Mouse (Mus musculus) adipose tissue, adult 10 weeks (tissue): Measurements from ENCODE around the gene Tubb5. TPM values are rescaled to one million over a fixed set of nuclear protein-coding genes. Genes with fewer than 3 reads are reported as not detected.

Source experiments
- polyA plus RNA-seq: library from polyadenylated mRNA; stranded (reverse); fragments of 350-450 nt; fragmentation: Illumina TruSeq; extraction: RNeasy Lipid Tissue Mini Kit (QIAGEN cat#74804); gene quantifications from one replicate; pipeline ENCODE4 v1.2.3, GENCODE M21; 2014; ENCODE audit warnings: low read depth, low replicate concordance

Gene Tubb5
- 113 TPM for polyA plus RNA-seq

DNA sequence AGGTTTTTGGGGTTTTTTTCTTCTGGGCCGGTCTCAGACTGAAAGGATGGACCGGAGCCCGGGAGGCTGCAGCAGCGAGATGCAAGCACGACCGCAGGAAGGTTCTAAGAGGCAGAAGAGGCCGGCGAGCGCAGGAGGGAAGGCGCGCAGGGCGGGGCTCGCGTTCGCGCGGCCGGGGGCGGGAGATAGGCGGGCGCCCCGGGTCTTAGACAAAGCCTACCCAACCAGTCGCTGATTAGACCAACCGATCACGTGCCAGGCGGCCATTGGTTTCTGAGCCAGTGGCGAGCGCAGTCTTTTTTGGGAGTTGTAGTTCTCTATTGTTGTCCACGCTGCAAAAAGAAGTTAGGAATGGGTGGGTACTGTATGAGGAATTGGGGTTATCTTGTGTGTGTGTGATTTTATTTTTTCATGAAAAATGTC lies at the start of gene Tubb5:
Gene Tubb5, minus strand, starts transcription at position 185 of the 423 bp plus-strand sequence.

DNA sequence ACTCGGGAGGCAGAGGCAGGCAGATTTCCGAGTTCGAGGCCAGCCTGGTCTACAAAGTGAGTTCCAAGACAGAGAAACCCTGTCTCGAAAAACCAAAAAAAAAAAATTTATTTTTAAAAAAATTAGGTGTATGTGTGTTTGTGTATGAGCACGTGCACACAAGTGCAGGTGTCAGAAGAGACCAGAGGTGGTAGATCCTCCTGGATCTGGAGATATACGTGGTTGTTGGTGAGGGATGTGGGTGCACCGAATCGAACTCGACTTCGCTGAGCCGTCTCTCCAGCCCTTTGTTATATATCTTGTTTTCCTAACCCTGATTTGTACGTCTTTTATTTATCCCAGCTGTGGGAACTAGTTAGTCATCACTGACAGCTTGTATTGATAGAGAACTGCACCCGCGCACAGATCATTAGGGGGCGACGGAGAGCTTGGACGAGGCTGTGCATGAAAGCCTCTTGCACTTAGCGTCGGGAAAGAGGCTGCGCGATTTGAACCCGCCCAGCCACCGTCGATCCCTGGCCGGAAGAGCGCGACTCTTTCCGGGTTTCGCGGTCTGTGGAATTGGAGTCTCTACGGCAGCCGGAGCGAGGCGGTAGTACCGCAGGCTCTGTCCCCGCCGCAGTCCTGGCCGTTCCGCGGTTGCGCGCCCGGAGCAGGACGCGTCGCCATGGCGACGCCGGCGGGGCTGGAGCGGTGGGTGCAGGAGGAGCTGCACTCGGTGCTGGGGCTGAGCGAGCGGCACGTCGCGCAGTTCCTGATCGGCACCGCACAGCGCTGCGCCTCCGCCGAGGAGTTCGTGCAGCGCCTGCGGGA lies 41.3 kb upstream of the Tubb5 start, which contains the start of gene Dhx16:
Gene Dhx16, plus strand, starts transcription at position 575 of the 813 bp plus-strand sequence.

DNA sequence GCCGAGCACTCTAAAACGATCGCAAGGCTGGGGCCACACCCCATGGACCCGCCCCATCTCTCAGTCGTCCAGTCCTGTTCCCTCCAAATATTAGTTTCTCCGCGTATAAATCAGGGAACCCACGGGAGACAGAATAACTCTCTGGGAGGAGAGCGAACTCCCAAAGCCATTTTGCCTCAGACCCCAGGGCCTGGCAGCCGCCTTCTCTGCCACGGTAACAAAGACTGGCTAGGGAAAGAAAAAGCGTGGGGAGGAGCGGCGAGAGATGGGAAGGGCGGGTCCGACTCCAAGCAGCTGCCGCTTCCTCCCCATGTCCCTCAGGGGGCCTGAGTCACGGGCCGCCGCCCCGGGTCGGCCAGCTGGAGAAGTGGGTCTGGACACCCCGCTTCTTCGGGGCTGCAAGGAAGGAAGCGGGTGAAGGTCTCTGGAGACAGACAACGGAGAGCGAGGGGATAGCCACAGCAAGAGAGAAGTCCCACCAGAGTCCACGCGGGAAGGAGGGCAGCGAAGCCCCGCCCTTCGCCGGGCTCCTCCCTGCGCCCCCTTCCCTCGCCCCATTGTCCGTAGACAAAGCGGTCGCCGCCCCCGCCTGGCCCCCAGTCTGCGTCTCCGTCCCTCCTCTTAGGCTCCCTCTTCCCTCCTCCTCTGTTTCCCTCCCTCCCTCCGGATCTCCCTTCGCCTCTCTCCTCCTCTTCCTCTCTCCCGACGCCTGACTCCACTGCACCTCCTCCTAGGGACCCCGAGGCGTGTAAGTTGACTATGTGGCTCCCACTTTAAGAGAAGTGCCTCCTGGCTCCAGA lies 27.6 kb upstream of the Tubb5 start, which contains the start of gene Ppp1r18:
Gene Ppp1r18, plus strand, starts transcription at position 113 of the 800 bp plus-strand sequence.

DNA sequence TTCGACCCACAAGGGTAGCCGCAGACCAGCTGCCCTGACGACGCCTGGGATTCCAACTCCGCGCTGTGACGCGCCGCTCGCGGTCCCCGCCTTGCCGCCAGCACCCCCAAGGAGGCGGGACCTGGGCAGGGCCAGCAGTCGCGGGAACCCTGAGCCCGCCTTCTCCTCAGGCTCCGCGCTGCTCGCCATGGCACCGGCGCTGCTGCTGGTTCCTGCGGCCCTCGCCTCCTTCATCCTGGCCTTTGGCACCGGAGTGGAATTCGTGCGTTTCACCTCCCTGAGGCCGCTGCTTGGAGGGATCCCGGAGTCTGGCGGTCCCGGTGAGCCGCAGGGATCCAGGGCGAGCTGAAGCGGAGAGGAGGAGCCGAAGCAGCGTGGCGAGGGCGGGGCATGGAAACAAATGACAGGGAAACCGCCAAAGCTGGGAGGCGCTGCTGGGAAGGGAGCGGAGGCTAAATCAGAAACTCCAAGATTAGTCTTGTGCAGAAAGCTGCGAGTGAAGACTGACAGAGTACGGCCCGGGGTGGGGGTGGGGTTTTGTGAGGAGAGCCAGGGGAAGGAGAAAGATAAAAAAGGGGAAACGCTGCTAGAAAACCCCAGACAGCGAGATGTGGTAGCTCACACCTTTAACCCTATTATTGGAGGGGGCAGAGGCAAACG lies 23.2 kb upstream of the Tubb5 start, which contains the start of gene Nrm:
Gene Nrm, plus strand, starts transcription at position 121 of the 660 bp plus-strand sequence.

GRCm38 (mm10) chr17:35841076-35841950 lies 3.2 kb upstream of the Tubb5 start, which contains the start of gene Mdc1:
Gene Mdc1, plus strand, starts transcription at chr17:35841515.

DNA sequence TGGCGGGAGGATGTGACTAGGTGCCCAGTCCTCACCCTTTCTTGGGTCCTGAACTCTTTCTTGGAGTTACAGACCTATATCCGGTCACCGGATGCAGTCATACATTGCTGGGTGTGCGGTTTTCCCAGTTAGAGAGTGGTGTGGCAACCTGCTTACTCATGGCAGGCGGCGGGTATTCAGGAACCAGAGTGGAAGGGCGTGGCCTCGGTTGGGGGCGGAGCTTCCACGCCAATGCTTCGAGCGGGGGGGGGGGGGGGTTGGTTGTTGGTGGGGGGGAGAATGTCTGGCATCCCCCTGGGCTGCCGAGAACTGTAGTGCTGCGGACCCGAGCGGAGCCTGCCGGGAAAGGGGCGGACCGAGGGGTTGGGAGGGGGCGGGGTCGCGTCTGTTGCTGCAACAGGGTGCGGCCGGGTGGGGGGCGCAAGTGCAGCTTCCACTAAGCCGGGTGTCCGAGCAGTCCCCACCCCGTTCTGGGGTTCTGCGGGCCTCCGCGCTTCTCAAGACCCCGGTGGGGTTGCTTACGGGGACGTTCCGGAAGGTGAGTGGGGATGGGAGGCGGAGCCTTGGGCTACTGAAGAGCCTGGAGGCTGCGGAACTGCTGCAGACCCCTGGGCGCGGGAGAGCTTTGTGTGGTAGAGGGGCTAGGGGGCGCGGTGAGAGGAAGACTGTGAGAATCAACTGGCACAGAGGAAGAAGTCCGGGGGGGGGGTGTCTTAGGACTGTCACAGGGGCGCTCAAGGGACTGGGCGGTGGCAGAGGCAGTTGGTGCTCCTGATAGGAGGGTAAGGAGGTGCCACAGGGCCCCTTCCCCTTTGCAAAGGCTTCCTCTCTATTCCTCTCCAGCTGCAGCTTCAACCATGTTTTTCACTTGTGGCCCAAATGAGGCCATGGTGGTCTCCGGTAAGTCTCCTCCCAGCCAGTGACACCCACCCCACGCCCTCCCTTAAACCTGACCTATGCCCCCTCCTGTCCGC lies 14.9 kb downstream of the Tubb5 start, which contains the start of gene Flot1:
Gene Flot1, plus strand, starts transcription at position 267 of the 974 bp plus-strand sequence.

DNA sequence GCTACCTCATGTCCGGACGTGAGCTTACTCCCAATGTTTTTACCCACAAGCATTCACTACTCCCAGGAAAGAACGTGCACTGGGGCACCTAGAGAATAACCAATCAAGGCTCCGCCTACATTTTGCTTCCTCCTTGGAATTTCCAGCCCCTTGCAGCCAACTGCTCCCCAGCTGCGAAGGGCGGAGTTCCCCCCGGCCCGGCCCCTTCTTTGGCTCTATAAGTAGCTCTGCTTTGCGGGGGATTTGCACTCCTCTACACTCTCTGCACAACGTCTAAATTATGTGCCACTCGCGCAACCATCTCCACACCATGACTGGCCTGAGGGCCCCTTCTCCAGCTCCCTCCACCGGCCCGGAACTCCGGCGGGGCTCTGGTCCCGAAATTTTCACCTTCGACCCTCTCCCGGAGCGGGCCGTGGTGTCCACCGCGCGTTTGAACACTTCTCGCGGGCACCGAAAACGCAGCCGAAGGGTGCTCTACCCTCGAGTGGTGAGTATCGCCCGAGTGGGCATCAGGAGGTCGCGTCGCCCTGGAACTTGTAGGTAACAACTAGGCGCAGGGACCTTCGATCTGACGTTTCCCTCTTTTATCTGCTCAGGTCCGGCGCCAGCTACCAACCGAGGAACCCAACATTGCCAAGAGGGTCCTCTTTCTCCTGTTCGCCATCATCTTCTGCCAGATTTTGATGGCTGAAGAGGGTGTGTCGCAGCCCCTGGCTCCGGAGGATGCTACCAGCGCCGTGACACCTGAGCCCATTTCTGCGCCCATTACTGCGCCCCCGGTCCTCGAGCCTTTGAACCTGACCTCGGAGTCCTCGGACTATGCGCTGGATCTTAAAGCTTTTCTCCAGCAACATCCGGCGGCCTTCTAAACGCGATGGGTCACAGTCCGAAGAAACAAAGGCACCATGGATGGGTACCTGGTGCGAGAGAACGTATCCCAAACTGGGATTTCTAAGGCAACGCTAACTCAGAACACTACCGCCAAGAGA lies 16.4 kb downstream of the Tubb5 start, which contains the start of gene Ier3:
Gene Ier3, plus strand, starts transcription at position 246 of the 992 bp plus-strand sequence.

Other genes starting within 250 kb of the Tubb5 start
- 0.82 TPM for gene Sfta2, start 236.8 kb downstream of the Tubb5 start, polyA plus RNA-seq
- gene Gm9573, start 211.7 kb downstream of the Tubb5 start, polyA plus RNA-seq: not detected
- gene Mucl3, start 194.6 kb downstream of the Tubb5 start, polyA plus RNA-seq: not detected
- 13.1 TPM for gene Vars2, start 170.7 kb downstream of the Tubb5 start, polyA plus RNA-seq
- gene Gtf2h4, start 164.6 kb downstream of the Tubb5 start, polyA plus RNA-seq: 14.5 TPM
- 40.9 TPM for gene Ddr1, start 133.7 kb downstream of the Tubb5 start, polyA plus RNA-seq
- gene Ier3, start 16.6 kb downstream of the Tubb5 start, polyA plus RNA-seq: 31.3 TPM
- gene Flot1, start 15.1 kb downstream of the Tubb5 start, polyA plus RNA-seq: 61.9 TPM
- gene Mdc1, start 3.2 kb upstream of the Tubb5 start, polyA plus RNA-seq: 18.2 TPM
- 4.6 TPM for gene Nrm, start 23.0 kb upstream of the Tubb5 start, polyA plus RNA-seq
- 31.0 TPM for gene Ppp1r18, start 27.3 kb upstream of the Tubb5 start, polyA plus RNA-seq
- gene Dhx16, start 41.5 kb upstream of the Tubb5 start, polyA plus RNA-seq: 39.2 TPM
- 35.5 TPM for gene 2310061I04Rik, start 59.1 kb upstream of the Tubb5 start, polyA plus RNA-seq
- gene Atat1, start 71.8 kb upstream of the Tubb5 start, polyA plus RNA-seq: 35.7 TPM
- gene Mrps18b, start 78.1 kb upstream of the Tubb5 start, polyA plus RNA-seq: 47.0 TPM
- 32.1 TPM for gene Ppp1r10, start 78.1 kb upstream of the Tubb5 start, polyA plus RNA-seq
- 54.8 TPM for gene Abcf1, start 131.5 kb upstream of the Tubb5 start, polyA plus RNA-seq
- 40.8 TPM for gene Gnl1, start 141.5 kb upstream of the Tubb5 start, polyA plus RNA-seq
- gene Prr3, start 141.9 kb upstream of the Tubb5 start, polyA plus RNA-seq: 23.2 TPM
- 2.4 TPM for gene H2-T24, start 182.3 kb upstream of the Tubb5 start, polyA plus RNA-seq
- 86.6 TPM for gene H2-T23, start 194.5 kb upstream of the Tubb5 start, polyA plus RNA-seq
- gene H2-T22, start 204.4 kb upstream of the Tubb5 start, polyA plus RNA-seq: 77.1 TPM
- gene Gm6034, start 204.7 kb upstream of the Tubb5 start, polyA plus RNA-seq: not detected
- 0.38 TPM for gene Gm11127, start 220.1 kb upstream of the Tubb5 start, polyA plus RNA-seq